Mouse (Mus musculus) liver, embryonic 14.5 days (tissue): ENCODE measurements around the gene Epha5. TPM values are rescaled to one million over a fixed set of nuclear protein-coding genes. Genes with fewer than 3 reads are reported as not detected.

Experiments used
- ATAC-seq: fragments of 200-750 bp; cut with Nextera tagmentation; 2 replicates; pipeline ENCODE4 v1.8.0; 2017; ENCODE audit warnings: moderate number of reproducible peaks, mild to moderate bottlenecking, moderate library complexity; ENCODE audit not compliant: insufficient read depth
- DNase-seq, 3 experiments: peaks; one replicate each; pipeline ENCODE4 v3.0.0-alpha.2; 2012 to 2013; ENCODE audit warnings: low read depth in 3 of 3, low spot score in 3 of 3
- H3K27ac ChIP-seq: fragments of 300-500 bp; sonication (generic); 2 replicates; pipeline ENCODE4 v1.5.1; 2014; ENCODE audit warnings: moderate library complexity, mild to moderate bottlenecking, control low read depth, inconsistent platforms
- H3K27me3 ChIP-seq: fragments of 300-500 bp; sonication (generic); 2 replicates; pipeline ENCODE4 v1.6.1; 2014; ENCODE audit warnings: mild to moderate bottlenecking, low read length, moderate library complexity; ENCODE audit not compliant: control insufficient read depth, insufficient read depth
- H3K36me3 ChIP-seq: fragments of 300-500 bp; sonication (generic); replicated peaks from 2 replicates; pipeline ENCODE4 v1.6.1; 2014; ENCODE audit warnings: low read depth; ENCODE audit not compliant: control insufficient read depth, insufficient read depth
- H3K4me1 ChIP-seq, 2 experiments: fragments of 200-500 bp in 1 of 2; fragments of 300-500 bp in 1 of 2; sonication (generic) in 1 of 2; replicated peaks; 2 replicates each; pipeline ENCODE4 v1.6.1; 2012 to 2014; ENCODE audit warnings: antibody characterized with exemption in 1 of 2, inconsistent platforms in 1 of 2, low read length in 1 of 2; ENCODE audit not compliant: control insufficient read depth in 2 of 2, insufficient read depth in 2 of 2
- H3K4me2 ChIP-seq: fragments of 300-500 bp; sonication (generic); 2 replicates; pipeline ENCODE4 v1.6.1; 2014; ENCODE audit warnings: low read depth, mild to moderate bottlenecking, control low read depth, moderate library complexity
- H3K4me3 ChIP-seq, 2 experiments: fragments of 200-500 bp in 1 of 2; fragments of 300-500 bp in 1 of 2; sonication (generic) in 1 of 2; 2 replicates each; pipeline ENCODE4 v1.5.1; 2012 to 2014; ENCODE audit warnings: low read depth in 2 of 2, low read length in 2 of 2, mild to moderate bottlenecking in 2 of 2, control low read depth in 1 of 2, inconsistent platforms in 1 of 2, moderate library complexity in 1 of 2; ENCODE audit not compliant: insufficient read depth in 1 of 2
- H3K9ac ChIP-seq: fragments of 300-500 bp; sonication (generic); replicated peaks from 2 replicates; pipeline ENCODE4 v1.6.1; 2014; ENCODE audit warnings: mild to moderate bottlenecking, control low read depth, moderate library complexity
- H3K9me3 ChIP-seq: fragments of 300-500 bp; sonication (generic); 2 replicates; pipeline ENCODE4 v1.6.1; 2016; ENCODE audit warnings: low read length, mixed read lengths; ENCODE audit not compliant: control insufficient read depth
- CTCF ChIP-seq: IDR thresholded peaks from 2 replicates; pipeline ENCODE4 v1.5.1; 2016; ENCODE audit warnings: antibody characterized with exemption, low read depth, control low read depth
- EP300 ChIP-seq: IDR thresholded peaks from 2 replicates; pipeline ENCODE4 v1.6.1; 2016; ENCODE audit warnings: antibody characterized with exemption, low read depth
- WGBS: fragments of 180-500 bp; shearing (Covaris S2); extraction: QIAGEN DNeasy Blood & Tissue Kit; methylation state at CpG from one replicate; pipeline ENCODE4 v1.1.7; 2014; ENCODE audit not compliant: insufficient replicate concordance; 5-methylcytosine and 5-hydroxymethylcytosine counted together
- polyA plus RNA-seq, 2 experiments: library from polyadenylated mRNA; depleted of rRNA in 1 of 2; stranded (reverse) in 1 of 2; unstranded in 1 of 2; fragments of >200 nt; fragmentation: Nextera tagmentation in 1 of 2; extraction: Ambion mirVana in 1 of 2; gene quantifications; 2 replicates each; pipeline versions ENCODE4 v1.2.1 to v1.2.3; 2012 to 2014

Epha5 gene
- polyA plus RNA-seq (2012; rRNA removed): 0.01 and 0.02 TPM in 2 replicates
- not detected in 2 replicates for polyA plus RNA-seq (2014; fragmentation: Nextera tagmentation; extraction: Ambion mirVana)

DNA sequence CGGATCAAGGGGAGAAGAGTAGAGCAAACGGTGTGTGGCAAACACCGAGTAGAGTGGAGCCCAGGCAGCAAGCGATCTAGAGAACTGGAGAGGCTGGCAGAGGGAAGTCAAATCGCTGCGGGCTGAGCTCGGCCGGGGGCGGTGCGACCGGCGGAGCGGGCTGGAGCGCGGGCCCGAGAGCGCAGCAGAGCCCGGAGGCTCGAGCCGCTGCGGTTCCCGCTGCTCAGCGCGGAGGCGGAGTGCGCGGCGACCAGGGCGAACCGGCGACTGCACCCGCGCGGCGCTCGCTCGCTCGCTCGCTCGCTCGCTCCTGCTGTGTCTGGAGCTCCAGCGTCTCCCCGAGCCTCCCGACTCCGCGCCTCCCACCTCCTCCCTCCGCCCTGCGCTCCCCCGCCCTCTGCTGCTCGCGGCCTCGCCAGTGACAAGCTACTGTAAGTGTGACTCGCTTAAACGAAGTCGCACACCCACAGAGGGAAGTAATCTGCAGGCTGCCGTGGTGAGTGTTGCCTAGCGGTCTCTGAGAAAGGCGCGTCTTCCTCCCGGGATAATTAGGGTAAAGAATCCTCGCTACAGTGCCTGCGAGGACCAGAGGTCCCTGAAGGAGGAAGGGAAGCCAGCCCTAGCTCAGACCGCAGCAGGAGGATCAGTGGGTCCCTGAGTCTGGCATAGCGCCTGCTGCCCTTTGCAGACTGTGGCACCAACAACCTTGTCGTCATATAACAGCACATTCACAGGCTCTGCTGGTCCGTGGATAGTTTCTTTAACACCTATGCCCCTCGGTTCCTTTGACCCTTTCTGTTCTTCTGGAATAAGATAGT, at the start of gene Epha5:
Epha5 (minus strand) TSS at position 321 of the 818 bp plus-strand sequence.
- H3K27ac ChIP-seq: no peak within 1 kb of the TSS
- TF ChIP-seq EP300 (no peak), CTCF (no peak)
- DNase-seq: no peak
- under 1% methylated on average over 59 of the region's 67 CpGs for WGBS
- peaks cover 25% of the 10 kb centered on the region for H3K27me3 ChIP-seq
- no peaks in the 10 kb centered on the region; a peak in 1 of 4 replicates for H3K4me1 ChIP-seq
- no peaks in the 10 kb centered on the region for H3K9me3 ChIP-seq
- peak within 1 kb of the TSS; percentile 47 for H3K4me2 ChIP-seq
- H3K9ac ChIP-seq: no peak within 1 kb of the TSS
- H3K36me3 ChIP-seq: no peaks in the 10 kb centered on the region
- peak; percentile 53 for ATAC-seq
- peak within 1 kb of the TSS; percentile 30; a peak in 3 of 4 replicates for H3K4me3 ChIP-seq

- DNase-seq (no peak), ATAC-seq (no peak)
- H3K9ac ChIP-seq: no peak overlapping the region
- WGBS: 56% methylated on average over 3 of the region's 3 CpGs
- no peak for TF ChIP-seq CTCF
- no peak for TF ChIP-seq EP300
- no peaks in the 10 kb centered on the region for H3K9me3 ChIP-seq
- no peak overlapping the region for H3K4me2 ChIP-seq
- no peaks in the 10 kb centered on the region for H3K27me3 ChIP-seq
- no peaks in the 10 kb centered on the region for H3K36me3 ChIP-seq
- H3K4me1 ChIP-seq: no peaks in the 10 kb centered on the region
- H3K27ac ChIP-seq: no peak overlapping the region
- no peak overlapping the region for H3K4me3 ChIP-seq
Observed at GRCm38 (mm10) chr5:84456216-84456615, 39.0 kb upstream of the Epha5 start.

- Histone ChIP-seq H3K4me2 (no peak overlapping the region), H3K9me3 (no peaks in the 10 kb centered on the region), H3K27ac (no peak overlapping the region), H3K27me3 (no peaks in the 10 kb centered on the region), H3K4me3 (no peak overlapping the region), H3K4me1 (no peaks in the 10 kb centered on the region), H3K9ac (no peak overlapping the region), H3K36me3 (no peaks in the 10 kb centered on the region)
- WGBS: 61% methylated on average over 4 of the region's 4 CpGs
- DNase-seq: no peak
- ATAC-seq: no peak
- no peak for TF ChIP-seq EP300
- no peak for TF ChIP-seq CTCF
Observed at GRCm38 (mm10) chr5:84454641-84455040, 37.5 kb upstream of the Epha5 start.

GRCm38 (mm10) chr5:84453839-84454238, 36.7 kb upstream of the Epha5 start:
- no peak overlapping the region for H3K9ac ChIP-seq
- H3K36me3 ChIP-seq: no peaks in the 10 kb centered on the region
- H3K27me3 ChIP-seq: no peaks in the 10 kb centered on the region
- no peak overlapping the region for H3K4me2 ChIP-seq
- no peak overlapping the region for H3K4me3 ChIP-seq
- DNase-seq (no peak), ATAC-seq (no peak)
- no peak overlapping the region for H3K27ac ChIP-seq
- H3K4me1 ChIP-seq: no peaks in the 10 kb centered on the region
- no peaks in the 10 kb centered on the region for H3K9me3 ChIP-seq
- WGBS: 53% methylated on average over 2 of the region's 2 CpGs
- TF ChIP-seq EP300 (no peak), CTCF (no peak)

DNA sequence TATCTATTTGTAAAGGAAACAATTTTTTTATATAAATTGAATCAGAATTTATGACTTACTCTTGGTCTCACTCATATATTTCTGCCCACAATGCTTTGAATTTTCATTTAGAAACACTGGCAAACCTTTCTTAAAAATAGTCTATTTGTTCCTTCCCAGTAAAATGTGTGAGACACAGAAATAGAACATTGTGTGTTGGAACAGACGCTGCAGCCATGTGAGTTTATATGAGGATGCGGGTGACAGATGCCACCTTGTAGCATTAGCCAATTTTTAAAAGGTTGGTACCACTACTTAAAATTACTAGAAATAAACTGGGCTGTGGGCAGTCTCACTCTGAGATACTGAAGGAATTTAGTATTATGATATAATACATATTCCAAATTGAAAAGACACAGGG, 23.1 kb upstream of the Epha5 start:
- no peak for TF ChIP-seq EP300
- TF ChIP-seq CTCF: no peak
- Histone ChIP-seq H3K4me2 (no peak overlapping the region), H3K9me3 (no peaks in the 10 kb centered on the region), H3K27ac (no peak overlapping the region), H3K4me3 (no peak overlapping the region), H3K36me3 (no peaks in the 10 kb centered on the region), H3K4me1 (no peaks in the 10 kb centered on the region), H3K9ac (no peak overlapping the region), H3K27me3 (no peaks in the 10 kb centered on the region)
- ATAC-seq: no peak
- no peak for DNase-seq
- WGBS: 76% methylated on average over 2 of the region's 2 CpGs
